Mouse (Mus musculus) heart, adult 2 months (tissue): ENCODE results near the gene Apoh.

Experiments used
- CTCF ChIP-seq: fragments of 200-600 bp; IDR thresholded peaks from 2 replicates; pipeline ENCODE4 v1.8.1; 2022; ENCODE audit warnings: antibody characterized with exemption, mild to moderate bottlenecking, moderate library complexity
- EP300 ChIP-seq: fragments of 200-500 bp; IDR thresholded peaks from 2 replicates; pipeline ENCODE4 v1.6.1; 2011; ENCODE audit warnings: low read depth, low read length, control low read depth; ENCODE audit not compliant: insufficient read depth
- POLR2A ChIP-seq: fragments of 200-500 bp; IDR thresholded peaks from 2 replicates; pipeline ENCODE4 v1.6.1; 2011; ENCODE audit warnings: mild to moderate bottlenecking, low read depth, low read length, control low read depth; ENCODE audit not compliant: insufficient read depth

DNA sequence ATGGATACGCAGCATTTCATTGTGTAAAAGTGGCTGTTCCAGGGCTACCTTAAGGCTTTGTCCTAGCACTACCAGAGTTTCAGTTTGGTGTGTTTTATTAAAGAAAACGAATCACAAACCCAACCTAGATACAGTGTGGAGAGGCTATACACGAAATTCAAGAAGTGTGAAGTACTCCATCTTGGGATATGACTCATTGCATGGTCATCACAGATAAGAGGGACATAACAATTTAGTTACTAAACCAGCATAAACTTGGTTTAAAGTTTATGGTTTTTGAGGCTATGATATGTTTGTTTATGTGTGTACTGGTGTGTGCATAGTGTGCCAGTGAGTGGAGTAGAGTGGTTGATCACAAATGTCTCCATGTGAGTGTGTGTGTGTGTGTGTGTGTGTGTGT lies 116.4 kb downstream of the Apoh start:
- TF ChIP-seq CTCF (no peak), EP300 (no peak), POLR2A (no peak)
